ENCODE assay signal across 9 mouse cellular contexts in genomic region chr3:129836051-129836697, GRCm38 (mm10). TPM values are rescaled to one million over a fixed set of nuclear protein-coding genes. Genes with fewer than 3 reads are reported as not detected.
DNase-seq lines count a peak whose midpoint lies in the region; ATAC-seq and TF ChIP-seq lines count a peak whose summit lies in the region.
"Had no signal": no experiment of that assay in that cellular context is flagged by ENCODE, and none has a peak within 500 bp of the region (broad histone marks: within the 10 kb centered on the region; RNA-seq: fewer than 3 reads in every experiment).

No protein-coding gene starts in this region.

- no peak for TF ChIP-seq EP300 in heart, postnatal 0 days (IDR thresholded peaks at IDR 0.05; ENCODE audit: low read depth)

- no peak; the same call in 1 of the 2 replicates for ATAC-seq in heart, embryonic 12.5 days (ENCODE audit: insufficient number of reproducible peaks, low FRiP score)
- no peak for ATAC-seq in heart, postnatal 0 days (ENCODE audit: insufficient read depth, low read depth)
- no peak for ATAC-seq in midbrain, embryonic 13.5 days

- TF ChIP-seq CTCF in heart, postnatal 0 days (IDR thresholded peaks at IDR 0.05; ENCODE audit: low read depth), result no peak

- peak overlapping the region; percentile 13; the same call in 1 of the 2 replicates for H3K4me3 ChIP-seq in heart, embryonic 12.5 days
- no peak overlapping the region for H3K4me3 ChIP-seq in heart, postnatal 0 days (ENCODE audit: low read depth, low read length)
- no peak overlapping the region for H3K4me3 ChIP-seq in midbrain, embryonic 13.5 days (replicated peaks)

- no peaks in the 10 kb centered on the region for H3K36me3 ChIP-seq in heart, embryonic 12.5 days
- no peaks in the 10 kb centered on the region for H3K36me3 ChIP-seq in heart, postnatal 0 days (replicated peaks; ENCODE audit: control insufficient read depth, insufficient read depth, low read length)
- H3K36me3 ChIP-seq in midbrain, embryonic 13.5 days, result no peaks in the 10 kb centered on the region

- no peak for DNase-seq in heart, adult 8-10 months (ENCODE audit: low spot score)
- peak; percentile 13 for DNase-seq in heart, postnatal 0 days (ENCODE audit: low spot score)
- peak; percentile 30 to 66 for DNase-seq in kidney, postnatal 4 days
- no peak for DNase-seq in adrenal gland, postnatal 36 days
- DNase-seq in adrenal gland, postnatal 25 days, result no peak
- DNase-seq in adrenal gland, adult 2 months, result no peak

- 19% methylated on average over 11 of the region's 11 CpGs for WGBS in heart, embryonic 12.5 days
- 14% methylated on average over 11 of the region's 11 CpGs for WGBS in heart, postnatal 0 days
- WGBS in midbrain, embryonic 13.5 days, result 11% methylated on average over 11 of the region's 11 CpGs

- H3K9ac ChIP-seq in heart, embryonic 12.5 days, result no peak overlapping the region
- H3K9ac ChIP-seq in heart, postnatal 0 days (replicated peaks; ENCODE audit: low read depth, low read length), result no peak overlapping the region
- H3K9ac ChIP-seq in midbrain, embryonic 13.5 days (replicated peaks), result no peak overlapping the region; the same call in 1 of the 2 replicates

- peak overlapping the region; percentile 65 for H3K27ac ChIP-seq in heart, embryonic 12.5 days (ENCODE audit: poor library complexity, severe bottlenecking)
- H3K27ac ChIP-seq in heart, postnatal 0 days (ENCODE audit: low read depth), result peak overlapping the region; percentile 12; the same call in 1 of the 2 replicates
- no peak overlapping the region for H3K27ac ChIP-seq in midbrain, embryonic 13.5 days

- no peaks in the 10 kb centered on the region for H3K9me3 ChIP-seq in heart, embryonic 12.5 days (replicated peaks)
- H3K9me3 ChIP-seq in heart, postnatal 0 days (replicated peaks; ENCODE audit: control insufficient read depth, low read length), result no peaks in the 10 kb centered on the region
- no peaks in the 10 kb centered on the region for H3K9me3 ChIP-seq in midbrain, embryonic 13.5 days

- no peaks in the 10 kb centered on the region for H3K27me3 ChIP-seq in heart, embryonic 12.5 days (replicated peaks)
- H3K27me3 ChIP-seq in heart, postnatal 0 days (ENCODE audit: control insufficient read depth, insufficient read depth, low read length), result no peaks in the 10 kb centered on the region
- 0 out of 2 replicates have a peak, but pooled peaks cover 3% of the 10 kb centered on the region for H3K27me3 ChIP-seq in midbrain, embryonic 13.5 days

- H3K4me2 ChIP-seq in heart, embryonic 12.5 days, result peak overlapping the region; percentile 59
- peak overlapping the region; percentile 36 for H3K4me2 ChIP-seq in heart, postnatal 0 days (ENCODE audit: low read depth, low read length)
- peak overlapping the region; percentile 26; the same call in 1 of the 2 replicates for H3K4me2 ChIP-seq in midbrain, embryonic 13.5 days (replicated peaks)

- H3K4me1 ChIP-seq in heart, embryonic 12.5 days (replicated peaks), result peaks cover 12% of the 10 kb centered on the region
- H3K4me1 ChIP-seq in heart, postnatal 0 days (ENCODE audit: control insufficient read depth, insufficient read depth), result 0 out of 2 replicates have a peak, but pooled peaks cover 4% of the 10 kb centered on the region
- peaks cover 7% of the 10 kb centered on the region; the same call in 1 of the 2 replicates for H3K4me1 ChIP-seq in midbrain, embryonic 13.5 days (replicated peaks)

RNA-seq across cellular contexts. Expression of gene Cfi, which starts 0.5 kb away (rescaled TPM):
- polyA plus RNA-seq in heart, embryonic 12.5 days (2016; fragmentation: Nextera tagmentation; extraction: Ambion mirVana), result 2.0 and 2.8 TPM in 2 replicates
- total RNA-seq in heart, adult 8-10 months (2022), result 1 to 10 TPM in 3 of 4 experiments, under 1 TPM in 1; 0.82 to 1.6 (median 1.1) TPM
- total RNA-seq in heart, postnatal 0 days (2014; rRNA removed; ENCODE audit: low replicate concordance), result 0.27 and 2.4 TPM in 2 replicates
- 1.0 TPM in 2 replicates for polyA plus RNA-seq in heart, postnatal 0 days (2015; fragmentation: Nextera tagmentation; extraction: Ambion mirVana)
- polyA plus RNA-seq in midbrain, embryonic 13.5 days (2015; fragmentation: Nextera tagmentation; extraction: Ambion mirVana), result 0.50 and 0.52 TPM in 2 replicates
- total RNA-seq in adrenal gland, postnatal 36 days (2021), result under 1 TPM in 1 of 2 experiments, not detected in 1; 0.36 TPM
- total RNA-seq in adrenal gland, postnatal 25 days (2021), result 5.6 TPM in 1 of 2 replicates, not detected in the other
- total RNA-seq in adrenal gland, adult 2 months (2021), result 1 to 10 TPM in 1 of 2 experiments, not detected in 1; 2.7 TPM
- polyA plus RNA-seq in adrenal gland, adult 2 months (2012; rRNA removed), result 0.07 TPM in 1 of 2 replicates, not detected in the other

RNA-seq across cellular contexts. Expression of gene Gar1, which starts 5.0 kb away (rescaled TPM):
- polyA plus RNA-seq in heart, embryonic 12.5 days (2016; fragmentation: Nextera tagmentation; extraction: Ambion mirVana), result 52.2 and 59.5 TPM in 2 replicates
- 10 to 100 TPM; 15.1 to 22.7 (median 21.6) TPM for total RNA-seq in heart, adult 8-10 months (2022)
- 0.11 and 0.85 TPM in 2 replicates for total RNA-seq in heart, postnatal 0 days (2014; rRNA removed; ENCODE audit: low replicate concordance)
- polyA plus RNA-seq in heart, postnatal 0 days (2015; fragmentation: Nextera tagmentation; extraction: Ambion mirVana), result 14.7 and 15.6 TPM in 2 replicates
- 44.4 and 46.0 TPM in 2 replicates for polyA plus RNA-seq in midbrain, embryonic 13.5 days (2015; fragmentation: Nextera tagmentation; extraction: Ambion mirVana)
- total RNA-seq in adrenal gland, postnatal 36 days (2021), result 10 to 100 TPM; 48.6 to 54.7 TPM
- 51.0 and 62.4 TPM in 2 replicates for total RNA-seq in adrenal gland, postnatal 25 days (2021)
- total RNA-seq in adrenal gland, adult 2 months (2021), result 10 to 100 TPM; 39.4 to 61.2 TPM
- 11.0 and 15.4 TPM in 2 replicates for polyA plus RNA-seq in adrenal gland, adult 2 months (2012; rRNA removed)

RNA-seq across cellular contexts. Expression of gene Rrh, which starts 13.8 kb away (rescaled TPM):
- 0.05 and 0.06 TPM in 2 replicates for polyA plus RNA-seq in heart, embryonic 12.5 days (2016; fragmentation: Nextera tagmentation; extraction: Ambion mirVana)
- under 1 TPM in 1 of 4 experiments, not detected in 3; 0.25 TPM for total RNA-seq in heart, adult 8-10 months (2022)
- not detected in 2 replicates for total RNA-seq in heart, postnatal 0 days (2014; rRNA removed; ENCODE audit: low replicate concordance)
- polyA plus RNA-seq in heart, postnatal 0 days (2015; fragmentation: Nextera tagmentation; extraction: Ambion mirVana), result 0.11 TPM in 1 of 2 replicates, not detected in the other
- polyA plus RNA-seq in midbrain, embryonic 13.5 days (2015; fragmentation: Nextera tagmentation; extraction: Ambion mirVana), result 0.17 TPM in 1 of 2 replicates, not detected in the other
- not detected for total RNA-seq in adrenal gland, postnatal 36 days (2021)
- 0.27 TPM in 1 of 2 replicates, not detected in the other for total RNA-seq in adrenal gland, postnatal 25 days (2021)
- under 1 TPM in 1 of 2 experiments, not detected in 1; 0.09 TPM for total RNA-seq in adrenal gland, adult 2 months (2021)
- not detected in 2 replicates for polyA plus RNA-seq in adrenal gland, adult 2 months (2012; rRNA removed)
- polyA plus RNA-seq: erythroblast, embryonic 14.5 days had no signal

RNA-seq across cellular contexts. Expression of gene Lrit3, which starts 32.3 kb away (rescaled TPM):
- not detected in 2 replicates for polyA plus RNA-seq in heart, embryonic 12.5 days (2016; fragmentation: Nextera tagmentation; extraction: Ambion mirVana)
- not detected for total RNA-seq in heart, adult 8-10 months (2022)
- total RNA-seq in heart, postnatal 0 days (2014; rRNA removed; ENCODE audit: low replicate concordance), result not detected in 2 replicates
- polyA plus RNA-seq in heart, postnatal 0 days (2015; fragmentation: Nextera tagmentation; extraction: Ambion mirVana), result not detected in 2 replicates
- not detected in 2 replicates for polyA plus RNA-seq in midbrain, embryonic 13.5 days (2015; fragmentation: Nextera tagmentation; extraction: Ambion mirVana)
- total RNA-seq in adrenal gland, postnatal 36 days (2021), result not detected
- total RNA-seq in adrenal gland, postnatal 25 days (2021), result not detected in 2 replicates
- total RNA-seq in adrenal gland, adult 2 months (2021), result not detected
- polyA plus RNA-seq in adrenal gland, adult 2 months (2012; rRNA removed), result not detected in 2 replicates
- polyA plus RNA-seq: erythroblast, embryonic 14.5 days had no signal

RNA-seq across cellular contexts. Expression of gene Pla2g12a, which starts 42.2 kb away (rescaled TPM):
- 63.3 and 66.1 TPM in 2 replicates for polyA plus RNA-seq in heart, embryonic 12.5 days (2016; fragmentation: Nextera tagmentation; extraction: Ambion mirVana)
- total RNA-seq in heart, adult 8-10 months (2022), result 10 to 100 TPM; 43.8 to 66.6 (median 45.6) TPM
- total RNA-seq in heart, postnatal 0 days (2014; rRNA removed; ENCODE audit: low replicate concordance), result 48.7 and 52.2 TPM in 2 replicates
- 44.1 and 50.2 TPM in 2 replicates for polyA plus RNA-seq in heart, postnatal 0 days (2015; fragmentation: Nextera tagmentation; extraction: Ambion mirVana)
- polyA plus RNA-seq in midbrain, embryonic 13.5 days (2015; fragmentation: Nextera tagmentation; extraction: Ambion mirVana), result 24.9 and 26.8 TPM in 2 replicates
- total RNA-seq in adrenal gland, postnatal 36 days (2021), result 10 to 100 TPM; 34.8 to 48.0 TPM
- 44.7 and 45.6 TPM in 2 replicates for total RNA-seq in adrenal gland, postnatal 25 days (2021)
- 10 to 100 TPM; 46.3 to 51.7 TPM for total RNA-seq in adrenal gland, adult 2 months (2021)
- polyA plus RNA-seq in adrenal gland, adult 2 months (2012; rRNA removed), result 106 and 226 TPM in 2 replicates

Comparison
In these comparisons a context has a peak if more than half of its experiments do, and no peak if none do; other contexts are left out.
1. DNase-seq: peak in heart, postnatal 0 days (single experiment) and kidney, postnatal 4 days (2 of 2); none in heart, adult 8-10 months (single experiment), adrenal gland, postnatal 36 days (0 of 2), adrenal gland, postnatal 25 days (single experiment) and adrenal gland, adult 2 months (single experiment).
2. Peak in every context shown above with its lines, with median percentiles within 50 percentile points of each other: H3K4me2 ChIP-seq.